Mouse (Mus musculus) right cerebral cortex, postnatal 14 days (tissue): ENCODE results near the gene Usp50.

Experiments used
- DNase-seq: peaks from one replicate; pipeline ENCODE4 v3.0.0; 2022

Usp50 gene

DNA sequence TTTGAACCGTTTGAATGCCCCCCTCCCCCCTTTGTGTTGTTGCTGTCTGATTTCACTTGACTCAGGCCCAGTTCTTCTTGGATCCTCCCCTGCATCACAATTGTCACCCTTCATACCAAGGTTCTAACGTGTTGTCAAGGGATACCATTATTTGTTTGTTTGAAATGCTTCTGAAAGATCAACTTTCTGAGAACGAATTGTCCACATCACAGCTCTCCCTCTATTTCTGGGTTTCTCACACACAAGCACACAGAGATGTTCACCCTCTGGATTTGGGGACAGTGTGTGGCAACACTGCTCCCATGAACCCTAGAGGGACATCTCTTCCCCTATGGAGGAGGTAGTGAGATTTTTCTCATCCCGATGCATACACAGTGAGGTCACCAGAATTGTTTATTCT, at the start of gene Usp50:
Gene Usp50 (minus strand): TSS at position 101 of the 400 bp plus-strand sequence.
- no peak for DNase-seq

DNA sequence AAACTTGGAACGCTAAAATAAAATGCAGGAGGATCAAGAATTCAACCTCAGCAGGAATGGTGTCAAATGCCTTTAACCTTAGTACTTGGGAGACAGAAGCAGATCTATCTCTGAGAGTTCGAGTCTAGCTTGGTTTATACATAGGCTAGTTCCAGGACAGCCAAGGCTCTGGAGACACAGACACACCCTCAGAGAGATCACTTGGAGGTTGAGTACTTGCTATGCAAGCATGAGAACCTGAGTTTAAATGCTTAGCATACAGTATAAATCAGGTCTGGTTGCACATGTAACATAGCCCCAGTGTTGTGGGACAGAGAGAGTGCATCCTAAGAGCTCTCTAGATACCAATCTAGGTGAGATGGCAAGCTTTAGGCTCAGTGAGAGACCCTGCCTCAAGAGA, 34.1 kb upstream of the Usp50 start:
- DNase-seq = no peak

DNA sequence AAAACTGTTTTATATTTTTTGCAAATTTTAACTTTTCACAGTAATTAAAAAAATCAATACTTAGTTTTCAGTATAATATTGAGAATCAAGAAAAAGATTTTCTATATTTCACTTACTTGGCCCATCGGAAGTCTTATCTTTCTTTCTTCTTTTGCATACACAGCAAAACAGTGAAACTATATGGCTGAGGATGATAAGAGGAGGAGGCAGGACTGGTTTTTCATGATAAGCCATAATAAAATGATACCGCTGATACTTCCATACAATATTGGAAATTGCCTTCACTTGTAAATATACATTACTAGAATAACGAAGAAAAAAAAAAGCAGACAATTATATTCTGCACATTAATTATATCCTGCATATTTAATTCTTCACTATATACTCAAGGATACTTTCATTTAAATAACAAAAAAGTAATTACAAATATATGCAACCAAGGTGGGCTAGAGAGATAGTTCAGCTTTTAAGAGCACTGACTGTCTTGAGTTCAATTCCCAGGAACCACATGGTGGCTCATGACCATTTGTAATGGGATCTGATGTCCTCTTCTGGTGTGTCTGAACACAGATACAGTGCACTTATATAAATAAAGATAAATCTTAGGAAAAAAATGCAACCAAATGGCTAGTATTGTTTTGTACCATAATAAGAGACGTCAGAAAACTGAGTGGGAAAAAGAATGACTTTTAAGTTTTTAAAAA, 33.5 kb upstream of the Usp50 start:
- no peak for DNase-seq

GRCm38 (mm10) chr2:126815822-126816221, 32.6 kb upstream of the Usp50 start:
- no peak for DNase-seq

DNA sequence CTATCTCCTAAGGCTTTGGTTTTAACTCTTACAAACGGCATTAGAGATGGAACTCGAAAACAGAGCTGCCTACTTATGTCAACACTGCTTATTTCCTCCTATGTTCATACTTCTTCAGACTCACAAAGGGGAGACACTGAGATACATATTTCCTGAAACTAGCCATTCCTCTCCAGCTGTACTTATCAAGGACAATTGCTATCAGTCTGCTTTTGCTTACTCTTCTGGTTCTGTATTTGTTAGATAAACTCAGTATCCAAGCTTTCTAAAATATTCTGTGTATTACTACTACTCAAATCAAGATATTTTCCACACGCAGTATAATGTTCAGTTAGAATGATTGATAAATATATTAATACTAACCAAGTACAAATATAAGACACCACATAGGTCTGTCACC, 18.7 kb upstream of the Usp50 start:
- no peak for DNase-seq

GRCm38 (mm10) chr2:126798455-126798854, 15.2 kb upstream of the Usp50 start:
- DNase-seq = no peak

GRCm38 (mm10) chr2:126795708-126796107, 12.4 kb upstream of the Usp50 start:
- no peak for DNase-seq

DNA sequence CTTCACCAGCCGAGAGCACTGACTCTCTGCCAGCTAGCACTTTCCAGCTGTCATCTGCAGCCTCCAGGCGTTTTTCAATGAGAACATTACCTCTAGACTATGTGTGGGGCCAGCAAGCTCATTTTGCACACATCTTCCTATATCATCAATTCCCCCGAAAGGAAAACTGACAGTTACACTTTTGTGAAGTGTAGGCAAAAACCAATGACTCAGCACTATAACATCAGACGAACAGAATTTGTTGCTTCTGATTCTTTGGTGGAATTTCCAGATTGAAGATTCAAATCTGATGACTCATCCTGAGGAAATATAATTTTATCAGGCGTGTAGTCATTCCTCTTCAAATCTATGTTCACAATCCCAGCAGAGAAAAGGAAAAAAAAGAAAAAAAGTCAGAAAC, 9.3 kb upstream of the Usp50 start:
- no peak for DNase-seq

DNA sequence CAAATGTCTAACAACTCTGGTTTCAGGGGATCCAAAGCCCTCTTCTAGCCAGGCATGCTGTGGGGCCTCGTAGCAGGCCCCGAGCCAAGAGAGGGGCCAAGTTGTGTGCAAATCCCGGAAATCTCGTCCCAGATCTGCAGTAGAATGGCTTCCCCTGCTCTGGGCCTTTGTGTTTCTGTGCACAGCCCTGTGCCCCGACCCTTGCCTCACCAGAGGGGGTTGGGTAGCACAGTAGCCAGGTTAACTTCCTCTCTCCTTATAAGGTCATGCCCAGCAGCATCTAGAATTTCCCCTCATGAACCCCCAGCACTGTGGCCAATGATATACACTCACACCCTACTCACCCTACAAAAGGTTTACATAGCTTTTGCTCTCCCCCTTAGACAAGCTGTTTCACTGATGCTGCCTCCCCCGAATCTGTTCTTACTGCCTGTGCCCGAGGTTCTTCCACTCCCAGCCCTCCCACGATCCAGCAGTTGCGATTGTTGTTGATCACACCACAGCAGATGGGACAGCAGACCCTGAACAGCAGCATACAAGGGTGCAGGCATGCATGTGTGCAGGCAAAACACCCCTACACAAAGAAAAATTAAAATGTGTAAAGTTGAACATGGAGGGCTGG, 4.6 kb upstream of the Usp50 start:
- DNase-seq = peak; percentile 22

DNA sequence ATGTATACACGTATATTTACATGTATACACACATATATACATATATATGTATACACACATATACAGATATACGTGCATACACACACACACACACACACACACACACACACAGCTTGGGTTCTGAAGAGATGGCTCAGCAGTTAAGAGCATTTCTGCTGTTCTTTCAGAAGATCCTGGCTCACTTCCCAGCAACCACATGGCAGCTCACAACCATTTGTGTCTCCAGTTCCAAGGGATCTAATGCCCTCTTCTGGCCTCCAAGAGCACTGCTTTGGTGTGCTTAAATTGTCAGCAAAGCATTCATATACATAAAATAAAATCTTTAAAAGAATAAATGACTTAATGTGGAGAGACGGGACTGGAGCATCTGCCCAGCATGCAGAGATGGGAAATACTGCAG, 837 bp downstream of the Usp50 start:
- peak; percentile 62 for DNase-seq

GRCm38 (mm10) chr2:126781478-126781877, 1.8 kb downstream of the Usp50 start:
- no peak for DNase-seq

- no peak for DNase-seq
Measured at GRCm38 (mm10) chr2:126780286-126780685, 3.0 kb downstream of the Usp50 start.

GRCm38 (mm10) chr2:126778806-126779205, 4.5 kb downstream of the Usp50 start:
- no peak for DNase-seq

GRCm38 (mm10) chr2:126776416-126776815, 6.9 kb downstream of the Usp50 start:
- DNase-seq = no peak

- DNase-seq = no peak
Measured at GRCm38 (mm10) chr2:126775951-126776350, 7.3 kb downstream of the Usp50 start.

GRCm38 (mm10) chr2:126772217-126772616, 11.1 kb downstream of the Usp50 start:
- no peak for DNase-seq

- DNase-seq = no peak
Measured at GRCm38 (mm10) chr2:126769431-126770181, 13.7 kb downstream of the Usp50 start.

- no peak for DNase-seq
Measured at GRCm38 (mm10) chr2:126768194-126768593, 15.1 kb downstream of the Usp50 start.

DNA sequence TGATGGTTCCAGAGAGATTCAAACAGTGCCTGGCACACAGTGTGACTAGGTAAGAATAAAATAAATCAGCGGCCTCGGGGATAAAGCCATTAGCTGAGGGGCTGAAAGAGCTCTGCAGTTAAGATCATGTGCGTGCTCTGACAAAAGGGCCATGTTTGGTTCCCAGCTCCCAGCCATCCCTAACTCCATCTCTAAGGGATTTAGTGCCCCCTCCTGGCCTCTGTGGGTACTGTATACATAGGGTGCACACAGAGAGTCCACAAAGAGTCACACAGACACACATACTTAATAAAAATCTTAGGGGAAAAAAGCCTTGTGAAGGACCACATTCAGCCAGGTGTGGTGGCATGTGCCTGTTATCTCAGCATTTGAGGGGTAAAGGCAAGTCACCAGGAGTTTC, 15.7 kb downstream of the Usp50 start:
- no peak for DNase-seq

DNA sequence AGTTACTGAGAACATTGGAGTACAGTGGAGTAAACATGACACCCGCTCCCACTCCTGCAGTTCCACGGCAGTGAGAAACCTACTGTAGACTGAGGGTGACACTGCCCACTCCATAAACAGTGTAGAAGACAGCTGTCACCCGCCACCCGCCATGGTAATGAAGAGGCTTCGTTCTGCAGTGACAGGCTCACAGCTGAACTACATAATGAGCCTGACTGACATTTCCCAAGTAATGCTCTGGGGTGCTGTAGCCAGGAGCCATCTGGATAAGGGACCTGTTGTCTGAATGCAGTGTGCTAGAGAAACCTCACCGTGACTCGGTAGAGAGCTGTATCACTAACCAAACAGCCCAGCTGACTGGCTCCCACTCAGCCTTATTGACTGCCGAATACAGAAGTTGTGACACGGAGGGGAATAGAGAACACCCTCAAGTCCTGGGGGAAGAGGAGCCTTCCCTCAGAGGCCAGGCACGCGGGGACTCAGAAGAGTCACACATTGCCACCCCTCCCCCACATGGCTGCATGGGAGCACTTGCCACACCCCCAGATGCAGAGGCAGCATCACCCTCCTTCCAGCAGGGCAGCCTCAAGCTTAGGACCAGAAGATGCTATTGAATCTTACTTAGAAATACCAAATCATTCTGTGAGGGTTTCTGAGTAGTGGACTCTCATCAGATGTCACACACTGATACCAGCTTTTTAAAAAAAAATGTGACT, 17.2 kb downstream of the Usp50 start:
- DNase-seq = peak; percentile 31

DNA sequence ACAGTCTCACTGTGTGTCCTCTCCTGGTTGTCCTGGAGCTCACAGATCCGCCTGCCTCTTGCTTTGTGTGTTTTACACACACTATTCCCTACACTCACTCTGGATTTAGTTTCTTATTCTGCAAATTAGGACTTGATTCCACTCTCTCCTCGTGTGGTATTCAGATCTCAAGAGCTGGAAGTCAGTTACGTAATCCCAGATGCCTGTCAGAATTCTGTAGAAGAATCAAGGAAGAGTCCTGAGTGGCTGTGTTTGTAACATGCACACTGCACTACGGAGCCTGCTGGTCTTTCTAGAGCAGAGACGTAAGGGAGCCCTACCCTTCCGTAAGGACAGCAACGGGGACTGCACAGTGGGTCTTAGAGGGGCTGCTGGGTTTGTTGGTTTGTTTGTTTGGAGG, 23.9 kb downstream of the Usp50 start:
- DNase-seq = no peak

DNA sequence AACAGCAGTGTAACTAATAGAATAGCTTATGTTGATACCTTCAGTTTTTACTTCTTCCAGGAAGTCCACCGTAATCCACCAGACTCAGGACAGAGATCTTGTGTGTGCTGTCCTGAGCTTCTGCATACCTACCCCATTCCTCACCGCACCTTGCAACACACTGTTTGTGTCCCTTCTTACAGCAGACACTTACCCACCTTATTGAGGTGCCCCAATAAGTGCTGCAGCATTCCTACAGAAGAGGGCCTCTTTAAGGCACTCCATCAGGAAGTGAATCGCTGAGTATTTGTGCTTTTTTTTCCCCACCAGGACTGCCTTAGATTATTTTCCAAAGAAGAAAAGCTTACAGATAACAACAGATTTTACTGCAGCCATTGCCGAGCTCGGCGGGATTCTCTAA, 27.6 kb downstream of the Usp50 start:
- DNase-seq = no peak

DNA sequence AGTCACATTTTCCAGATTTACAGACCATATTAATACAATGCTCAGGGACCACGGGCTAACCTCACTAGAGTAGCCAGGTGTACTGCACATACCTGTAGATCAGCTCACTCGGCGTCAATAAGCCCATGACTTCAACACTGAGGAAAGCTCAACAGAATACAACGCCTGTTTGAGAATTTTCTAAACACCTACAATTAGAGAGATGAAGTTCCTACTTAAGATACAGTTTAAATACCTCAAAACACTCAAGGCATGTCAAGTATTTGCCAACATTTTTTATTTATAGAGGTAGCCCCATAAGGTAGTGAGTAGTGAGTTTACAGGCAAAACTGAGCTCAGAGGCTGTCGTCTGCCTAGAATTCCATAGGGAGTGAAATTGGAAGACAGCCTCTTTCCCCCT, 39.9 kb downstream of the Usp50 start:
- no peak for DNase-seq
